Mouse (Mus musculus): ENCODE results near the gene Mmp19. TPM values are rescaled to one million over a fixed set of nuclear protein-coding genes. Genes with fewer than 3 reads are reported as not detected.

Gene Mmp19
- 0.63 and 0.98 TPM in 2 replicates for polyA plus RNA-seq (2012; rRNA removed)

DNA sequence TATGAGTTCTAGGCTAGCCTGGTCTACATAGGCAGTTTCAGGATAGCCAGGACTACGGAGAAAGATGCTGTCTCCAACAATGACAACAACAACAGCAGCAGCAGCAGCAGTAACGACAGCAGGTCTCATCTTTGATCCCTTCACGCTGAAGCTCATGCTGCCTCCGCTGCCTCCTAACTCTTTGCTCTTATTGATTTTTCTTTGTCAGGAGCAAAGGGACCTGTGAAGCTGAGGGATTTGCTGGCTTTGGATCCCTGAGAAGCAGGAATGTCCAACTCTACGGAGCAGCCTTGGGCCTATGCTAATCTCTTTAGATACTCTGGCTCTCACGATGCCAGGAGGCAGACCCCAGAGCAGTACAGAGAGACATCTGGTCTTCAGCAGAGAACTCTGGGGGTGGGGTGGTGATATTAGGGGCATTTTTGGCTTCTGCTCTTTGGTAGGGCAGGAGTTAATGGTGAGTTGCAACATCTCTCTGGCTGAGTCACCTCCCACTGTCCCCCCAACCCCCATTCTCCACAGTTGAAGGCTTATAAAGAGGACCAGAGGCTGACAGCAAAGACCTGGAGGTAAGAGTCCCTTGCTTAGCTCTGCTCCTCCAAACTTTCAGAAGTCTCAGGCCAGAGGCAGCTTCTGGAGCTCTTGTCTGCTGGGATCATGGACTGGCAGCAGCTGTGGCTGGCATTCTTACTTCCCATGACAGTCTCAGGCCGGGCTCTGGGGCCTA, at the start of gene Mmp19:
Gene Mmp19, plus strand, starts transcription at position 513 of the 727 bp plus-strand sequence.

DNA sequence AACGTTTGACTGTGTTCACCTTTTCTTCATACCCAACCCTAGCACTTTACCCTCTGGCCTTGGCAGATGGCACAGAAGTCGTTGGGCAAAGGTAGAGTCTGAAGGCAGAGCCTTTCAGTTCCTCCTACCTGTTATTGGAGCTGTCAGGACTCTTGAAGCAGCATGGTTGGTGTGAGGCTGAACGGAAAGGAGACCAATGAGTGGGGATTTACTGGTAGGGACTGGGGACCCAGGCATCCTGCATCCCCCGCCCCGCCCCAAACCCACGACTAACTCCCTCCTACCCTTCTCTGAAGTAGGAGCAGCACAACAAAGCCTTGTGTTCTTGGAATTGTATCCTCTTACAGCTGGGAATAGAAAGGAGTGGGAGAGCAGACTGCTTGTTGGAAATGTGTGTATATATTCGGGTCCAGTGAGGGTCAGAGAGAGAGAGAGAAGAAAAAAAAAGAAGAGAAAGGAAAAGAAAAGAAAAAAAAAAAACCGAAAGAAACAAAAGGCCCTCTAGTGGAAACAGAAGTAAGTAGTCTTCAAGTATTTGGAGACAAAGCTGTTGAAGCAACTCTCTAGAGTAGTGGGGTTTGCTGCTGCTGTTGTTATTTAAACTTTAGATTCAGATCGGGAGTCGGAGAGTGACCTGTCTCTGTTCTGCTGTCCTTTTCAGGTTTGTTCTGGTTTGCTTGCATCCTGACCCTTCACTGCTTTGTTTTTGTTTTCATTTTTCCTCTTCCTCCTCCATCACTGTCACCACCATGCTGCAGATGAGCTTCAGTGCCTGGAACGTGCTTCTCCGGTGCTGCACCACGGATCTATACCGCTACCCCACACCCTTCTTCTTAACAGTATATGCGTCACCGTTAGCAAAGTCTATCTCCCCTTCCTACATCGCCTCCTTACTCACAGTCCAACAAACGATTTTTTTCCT, 45.8 kb upstream of the Mmp19 start, which contains the start of gene Dgka:
Gene Dgka, minus strand, starts transcription at position 176 of the 922 bp plus-strand sequence.

DNA sequence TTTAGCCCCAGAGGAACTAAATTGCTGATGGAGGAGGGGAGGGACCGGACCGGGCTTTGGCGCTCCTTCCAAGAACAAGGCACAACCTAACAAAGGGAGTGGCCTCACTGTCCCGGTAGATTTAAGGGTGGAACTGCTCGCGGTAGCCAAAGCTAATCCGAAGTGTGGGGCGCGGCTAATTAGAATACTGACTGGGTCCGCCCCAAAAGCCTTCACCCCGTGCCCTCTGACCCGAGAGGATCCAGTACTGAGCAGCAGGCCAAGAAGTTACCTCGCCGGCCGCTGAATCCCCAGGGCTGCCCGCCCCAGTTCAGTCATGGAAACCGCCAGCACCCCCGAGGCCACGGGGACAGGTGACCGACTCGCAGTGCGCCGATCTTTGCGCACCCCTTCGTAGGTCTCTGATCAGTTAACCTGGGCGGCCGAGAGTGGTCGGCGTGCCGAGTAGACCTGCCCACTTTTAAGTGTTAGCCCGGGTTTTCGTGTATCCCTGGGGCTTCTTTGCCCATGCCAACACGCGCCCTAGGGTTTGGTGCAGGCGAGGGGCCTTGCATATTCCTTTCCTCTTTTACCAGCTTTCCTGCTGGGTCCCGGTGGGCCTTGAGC, 43.0 kb upstream of the Mmp19 start, which contains the start of gene Pym1:
Gene Pym1, plus strand, starts transcription at position 244 of the 606 bp plus-strand sequence.

DNA sequence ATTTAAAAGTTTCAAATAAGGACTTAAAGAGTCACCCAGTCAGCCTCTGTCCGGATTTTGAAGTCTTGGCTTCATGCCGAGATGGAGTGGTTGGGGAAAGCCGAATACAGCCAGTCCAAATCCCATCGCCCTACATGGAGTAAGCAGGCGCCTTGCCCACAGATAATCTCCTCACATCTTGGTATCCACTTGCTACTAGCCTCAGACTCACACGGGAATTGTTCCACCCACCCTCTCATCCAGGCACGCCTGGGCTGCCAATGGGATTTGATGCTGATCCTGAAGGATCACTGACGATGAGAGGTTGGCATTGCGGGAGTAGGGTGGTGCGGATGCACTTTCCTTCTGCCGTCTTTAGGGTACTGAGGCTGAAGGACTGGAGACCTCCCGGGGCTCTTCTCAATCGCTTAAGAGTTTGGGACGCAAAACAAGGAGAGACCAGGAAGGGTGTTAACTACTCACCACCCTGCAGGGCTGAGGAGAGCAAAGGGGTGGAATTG, 13.1 kb downstream of the Mmp19 start, which contains the start of gene Dnajc14:
Gene Dnajc14, plus strand, starts transcription at position 292 of the 500 bp plus-strand sequence.

DNA sequence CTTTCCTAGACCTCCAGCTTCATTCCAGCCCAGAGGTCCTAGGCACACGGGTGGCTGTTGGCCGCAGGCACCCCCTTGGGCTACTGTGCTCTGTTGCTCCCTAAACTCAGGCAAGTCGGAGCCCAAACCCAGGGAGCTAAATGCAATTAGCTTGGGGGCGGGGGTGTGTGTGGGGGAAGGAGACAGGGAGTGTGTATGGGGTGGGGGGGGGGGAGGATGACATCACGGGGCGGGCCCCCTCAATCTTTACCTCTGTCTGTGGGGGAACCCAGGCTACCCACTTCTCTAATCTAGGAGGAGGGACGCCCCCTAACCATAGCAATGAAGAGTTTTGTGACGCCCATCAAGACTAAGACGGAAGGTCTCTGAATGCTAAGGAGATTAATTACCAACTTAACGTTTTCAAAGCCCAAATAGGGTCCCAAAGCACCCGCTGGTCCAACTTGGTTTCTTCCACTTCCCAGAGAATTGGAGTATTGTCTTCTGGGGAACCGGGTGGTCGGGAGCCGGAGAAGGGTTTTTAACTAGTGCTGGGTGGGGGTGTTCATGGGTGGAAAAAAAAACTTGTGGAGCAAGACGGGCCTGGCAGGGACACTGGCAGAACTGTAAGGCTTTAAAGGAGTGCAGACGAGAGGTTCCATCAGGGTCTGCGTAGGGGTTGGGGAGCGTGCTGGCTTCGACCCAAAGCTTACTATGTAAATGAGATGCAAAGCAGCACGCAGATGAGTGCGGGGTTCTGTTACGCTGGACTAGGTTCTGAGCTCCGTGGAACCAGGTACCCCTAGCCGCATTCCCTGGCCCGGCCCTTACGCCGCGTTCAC, 13.8 kb downstream of the Mmp19 start, which contains the start of gene Tmem198b:
Gene Tmem198b, minus strand, starts transcription at position 100 of the 821 bp plus-strand sequence.

DNA sequence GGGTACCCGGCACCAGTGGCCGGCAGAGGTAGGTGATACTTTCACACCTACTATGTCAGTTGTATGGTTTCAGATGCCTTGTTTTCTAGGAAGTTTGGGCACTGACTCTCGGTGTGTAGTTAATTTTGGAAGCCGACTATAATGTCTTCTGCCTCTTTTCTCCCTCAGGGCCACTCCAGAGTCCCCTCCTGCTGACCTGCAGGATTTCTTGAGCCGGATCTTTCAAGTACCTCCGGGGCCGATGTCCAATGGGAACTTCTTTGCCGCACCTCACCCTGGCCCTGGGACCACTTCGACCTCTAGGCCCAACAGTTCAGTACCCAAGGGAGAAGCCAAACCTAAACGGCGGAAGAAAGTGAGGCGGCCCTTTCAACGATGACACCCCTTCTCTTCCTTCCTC, 26.3 kb downstream of the Mmp19 start, which contains the start of gene Sarnp:
Gene Sarnp, plus strand, starts transcription at position 301 of the 400 bp plus-strand sequence.

DNA sequence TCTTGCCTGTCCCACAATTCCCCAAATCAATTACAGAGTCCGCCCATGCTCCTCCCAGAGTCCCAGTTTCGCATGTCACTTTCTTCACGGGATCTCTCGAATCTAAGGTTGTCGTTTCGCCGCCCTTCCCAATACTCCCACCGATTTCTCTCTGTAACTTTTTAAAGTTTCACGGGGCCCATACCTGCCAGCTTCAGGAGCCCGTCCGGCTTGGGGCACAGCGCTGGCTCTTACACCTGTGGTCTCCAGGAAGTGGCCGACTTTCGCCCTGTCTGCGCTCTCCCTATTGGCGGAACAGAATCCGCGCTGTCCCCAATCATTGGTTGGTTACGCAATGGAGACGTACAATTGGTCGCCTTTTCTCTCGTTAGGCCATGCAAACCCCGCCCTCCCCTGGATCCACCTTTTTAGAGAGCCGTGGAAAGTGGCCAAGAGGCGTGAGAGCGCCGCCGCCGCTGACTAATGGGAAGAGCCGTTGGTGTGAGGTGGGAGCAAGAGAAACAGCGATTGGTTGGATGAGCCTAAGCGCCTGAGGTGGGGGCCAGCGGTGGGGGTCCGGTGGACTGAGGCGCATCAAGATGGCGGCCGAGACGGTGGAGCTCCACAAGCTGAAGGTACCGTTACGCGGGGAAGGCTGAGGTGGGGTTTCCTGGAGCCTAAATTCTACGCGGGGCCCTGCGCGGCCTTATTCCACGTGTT, 30.8 kb downstream of the Mmp19 start, which contains the start of gene Ormdl2:
Gene Ormdl2, minus strand, starts transcription at position 288 of the 699 bp plus-strand sequence.

Other genes with a start within 250 kb of the Mmp19 start
- 16.2 and 24.7 TPM in 2 replicates for gene Zc3h10, start 243.1 kb upstream of the Mmp19 start, polyA plus RNA-seq (2012; rRNA removed)
- gene Rpl41, start 241.6 kb upstream of the Mmp19 start, polyA plus RNA-seq (2012; rRNA removed), result 4,092 and 4,723 TPM in 2 replicates
- 195 and 212 TPM in 2 replicates for gene Pa2g4, start 224.9 kb upstream of the Mmp19 start, polyA plus RNA-seq (2012; rRNA removed)
- 1.2 and 9.9 TPM in 2 replicates for gene Erbb3, start 201.3 kb upstream of the Mmp19 start, polyA plus RNA-seq (2012; rRNA removed)
- 1,123 and 1,713 TPM in 2 replicates for gene Rps26, start 164.2 kb upstream of the Mmp19 start, polyA plus RNA-seq (2012; rRNA removed)
- 6.5 and 8.1 TPM in 2 replicates for gene Ikzf4, start 144.9 kb upstream of the Mmp19 start, polyA plus RNA-seq (2012; rRNA removed)
- gene Suox, start 116.8 kb upstream of the Mmp19 start, polyA plus RNA-seq (2012; rRNA removed), result 10.3 and 11.9 TPM in 2 replicates
- gene Rab5b, start 94.6 kb upstream of the Mmp19 start, polyA plus RNA-seq (2012; rRNA removed), result 46.7 and 74.5 TPM in 2 replicates
- gene Pmel, start 86.7 kb upstream of the Mmp19 start, polyA plus RNA-seq (2012; rRNA removed), result 2.6 TPM in 2 replicates
- gene Cdk2, start 85.9 kb upstream of the Mmp19 start, polyA plus RNA-seq (2012; rRNA removed), result 66.7 and 98.8 TPM in 2 replicates
- gene Dgka, start 46.1 kb upstream of the Mmp19 start, polyA plus RNA-seq (2012; rRNA removed), result 6.9 and 8.4 TPM in 2 replicates
- 67.9 and 89.4 TPM in 2 replicates for gene Pym1, start 43.0 kb upstream of the Mmp19 start, polyA plus RNA-seq (2012; rRNA removed)
- 31.5 and 33.5 TPM in 2 replicates for gene Dnajc14, start 13.2 kb downstream of the Mmp19 start, polyA plus RNA-seq (2012; rRNA removed)
- 20.1 and 26.3 TPM in 2 replicates for gene Tmem198b, start 13.5 kb downstream of the Mmp19 start, polyA plus RNA-seq (2012; rRNA removed)
- 179 and 285 TPM in 2 replicates for gene Sarnp, start 26.4 kb downstream of the Mmp19 start, polyA plus RNA-seq (2012; rRNA removed)
- gene Ormdl2, start 30.7 kb downstream of the Mmp19 start, polyA plus RNA-seq (2012; rRNA removed), result 28.3 and 45.2 TPM in 2 replicates
- 17.2 and 21.7 TPM in 2 replicates for gene Gdf11, start 100.8 kb downstream of the Mmp19 start, polyA plus RNA-seq (2012; rRNA removed)
- 82.1 and 143 TPM in 2 replicates for gene Cd63, start 110.1 kb downstream of the Mmp19 start, polyA plus RNA-seq (2012; rRNA removed)
- gene Rdh5, start 132.0 kb downstream of the Mmp19 start, polyA plus RNA-seq (2012; rRNA removed), result 14.8 and 16.9 TPM in 2 replicates
- gene Bloc1s1, start 133.1 kb downstream of the Mmp19 start, polyA plus RNA-seq (2012; rRNA removed), result 223 and 301 TPM in 2 replicates
- 3.0 and 4.4 TPM in 2 replicates for gene Itga7, start 142.9 kb downstream of the Mmp19 start, polyA plus RNA-seq (2012; rRNA removed)
- 0.04 TPM in 1 of 2 replicates, not detected in the other for gene Mettl7b, start 170.1 kb downstream of the Mmp19 start, polyA plus RNA-seq (2012; rRNA removed)
- gene Olfr9, start 198.5 kb downstream of the Mmp19 start, polyA plus RNA-seq (2012; rRNA removed), result not detected in 2 replicates
- gene Olfr763, start 219.9 kb downstream of the Mmp19 start, polyA plus RNA-seq (2012; rRNA removed), result not detected in 2 replicates
- gene Olfr764-ps1, start 249.0 kb downstream of the Mmp19 start, polyA plus RNA-seq (2012; rRNA removed), result not detected in 2 replicates

Data from central nervous system, embryonic 11.5 days (tissue).